Mouse (Mus musculus) liver, embryonic 14.5 days (tissue): Measurements from ENCODE around the gene Baiap2l1.

Experiments
- CTCF ChIP-seq: IDR thresholded peaks from 2 replicates; pipeline ENCODE4 v1.5.1; 2016; ENCODE audit warnings: antibody characterized with exemption, low read depth, control low read depth
- EP300 ChIP-seq: IDR thresholded peaks from 2 replicates; pipeline ENCODE4 v1.6.1; 2016; ENCODE audit warnings: antibody characterized with exemption, low read depth

DNA sequence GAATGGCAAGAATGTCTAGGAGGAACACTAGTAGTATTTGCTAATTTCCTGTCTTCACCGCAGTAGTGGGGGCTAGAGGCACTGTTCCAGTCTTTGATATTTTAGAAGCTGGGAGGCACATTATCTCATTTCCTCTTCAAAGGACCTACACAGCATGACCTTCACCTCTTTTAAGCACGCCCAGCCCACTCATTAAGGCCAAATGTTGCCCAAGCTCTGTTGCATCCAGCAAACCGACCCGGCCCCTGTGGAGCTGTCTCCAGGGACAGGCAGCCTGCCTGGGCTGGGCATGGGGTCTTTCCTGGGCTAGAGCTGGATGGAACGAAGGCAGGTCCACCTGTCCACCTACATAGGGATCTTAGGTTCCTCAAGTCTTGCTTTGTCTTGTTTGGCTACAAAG lies 44.6 kb downstream of the Baiap2l1 start:
- TF ChIP-seq CTCF (no peak), EP300 (no peak)
